Mouse (Mus musculus): ENCODE results near the gene Nf2. TPM values are rescaled to one million over a fixed set of nuclear protein-coding genes. Genes with fewer than 3 reads are reported as not detected.
A peak's percentile ranks its signal among the peaks of the same experiment; 100 is the strongest.

Gene Nf2
- polyA plus RNA-seq, 1 experiment from 2014 or later: 63.9 TPM

GRCm38 (mm10) chr11:4840942-4841526 lies 8.3 kb downstream of the Nf2 start:
- Histone ChIP-seq H3K27ac (no peak overlapping the region), H3K9ac (no peak overlapping the region), H3K36me3 (replicated peaks; ENCODE audit: control insufficient read depth, insufficient read depth) (no peaks in the 10 kb centered on the region), H3K4me1 (replicated peaks; ENCODE audit: control insufficient read depth, insufficient read depth, low read length) (no peaks in the 10 kb centered on the region), H3K4me2 (replicated peaks) (no peak overlapping the region), H3K4me3 (replicated peaks; ENCODE audit: low read length) (no peak overlapping the region), H3K27me3 (ENCODE audit: control insufficient read depth, insufficient read depth, low read length) (no peaks in the 10 kb centered on the region), H3K9me3 (ENCODE audit: control insufficient read depth, low read length) (no peaks in the 10 kb centered on the region)
- 87% methylated on average over 3 of the region's 3 CpGs for WGBS
- DNase-seq (ENCODE audit: low spot score): no peak
- no peak for ATAC-seq (ENCODE audit: low FRiP score)

- H3K4me3 ChIP-seq (replicated peaks; ENCODE audit: low read length): no peak overlapping the region
- no peak overlapping the region for H3K4me2 ChIP-seq (replicated peaks)
- no peak overlapping the region for H3K27ac ChIP-seq
- no peaks in the 10 kb centered on the region for H3K27me3 ChIP-seq (ENCODE audit: control insufficient read depth, insufficient read depth, low read length)
- H3K9ac ChIP-seq: no peak overlapping the region
- DNase-seq (ENCODE audit: low spot score) (no peak), ATAC-seq (ENCODE audit: low FRiP score) (no peak)
- 81% methylated on average over 1 of the region's 1 CpGs for WGBS
- H3K4me1 ChIP-seq (replicated peaks; ENCODE audit: control insufficient read depth, insufficient read depth, low read length): no peaks in the 10 kb centered on the region
- no peaks in the 10 kb centered on the region for H3K9me3 ChIP-seq (ENCODE audit: control insufficient read depth, low read length)
- H3K36me3 ChIP-seq (replicated peaks; ENCODE audit: control insufficient read depth, insufficient read depth): no peaks in the 10 kb centered on the region
These were observed 11.1 kb downstream of the Nf2 start for GRCm38 (mm10) chr11:4838235-4838634.

- no peak for DNase-seq (ENCODE audit: low spot score)
- Histone ChIP-seq H3K27me3 (ENCODE audit: control insufficient read depth, insufficient read depth, low read length) (no peaks in the 10 kb centered on the region), H3K4me2 (replicated peaks) (no peak overlapping the region), H3K36me3 (replicated peaks; ENCODE audit: control insufficient read depth, insufficient read depth) (no peaks in the 10 kb centered on the region), H3K9ac (no peak overlapping the region), H3K4me3 (replicated peaks; ENCODE audit: low read length) (no peak overlapping the region), H3K27ac (no peak overlapping the region), H3K4me1 (replicated peaks; ENCODE audit: control insufficient read depth, insufficient read depth, low read length) (no peaks in the 10 kb centered on the region), H3K9me3 (ENCODE audit: control insufficient read depth, low read length) (no peaks in the 10 kb centered on the region)
- ATAC-seq (ENCODE audit: low FRiP score): no peak
- WGBS: 86% methylated on average over 5 of the region's 5 CpGs
These were observed 12.0 kb downstream of the Nf2 start for GRCm38 (mm10) chr11:4837342-4837741.

GRCm38 (mm10) chr11:4836755-4837154 lies 12.6 kb downstream of the Nf2 start:
- DNase-seq (ENCODE audit: low spot score) (peak; percentile 50), ATAC-seq (ENCODE audit: low FRiP score) (no peak)
- Histone ChIP-seq H3K36me3 (replicated peaks; ENCODE audit: control insufficient read depth, insufficient read depth) (no peaks in the 10 kb centered on the region), H3K9me3 (ENCODE audit: control insufficient read depth, low read length) (no peaks in the 10 kb centered on the region), H3K27me3 (ENCODE audit: control insufficient read depth, insufficient read depth, low read length) (no peaks in the 10 kb centered on the region), H3K4me1 (replicated peaks; ENCODE audit: control insufficient read depth, insufficient read depth, low read length) (no peaks in the 10 kb centered on the region), H3K4me2 (replicated peaks) (no peak overlapping the region), H3K4me3 (replicated peaks; ENCODE audit: low read length) (no peak overlapping the region), H3K27ac (no peak overlapping the region), H3K9ac (no peak overlapping the region)
- 70% methylated on average over 6 of the region's 6 CpGs for WGBS

- Histone ChIP-seq H3K9me3 (ENCODE audit: control insufficient read depth, low read length) (no peaks in the 10 kb centered on the region), H3K9ac (no peak overlapping the region), H3K4me2 (replicated peaks) (no peak overlapping the region), H3K4me1 (replicated peaks; ENCODE audit: control insufficient read depth, insufficient read depth, low read length) (no peaks in the 10 kb centered on the region), H3K4me3 (replicated peaks; ENCODE audit: low read length) (no peak overlapping the region), H3K27me3 (ENCODE audit: control insufficient read depth, insufficient read depth, low read length) (no peaks in the 10 kb centered on the region), H3K36me3 (replicated peaks; ENCODE audit: control insufficient read depth, insufficient read depth) (no peaks in the 10 kb centered on the region), H3K27ac (no peak overlapping the region)
- WGBS: 86% methylated on average over 6 of the region's 6 CpGs
- no peak for DNase-seq (ENCODE audit: low spot score)
- no peak for ATAC-seq (ENCODE audit: low FRiP score)
These were observed 13.9 kb downstream of the Nf2 start for GRCm38 (mm10) chr11:4835436-4835835.

GRCm38 (mm10) chr11:4833295-4833939 lies 15.9 kb downstream of the Nf2 start:
- 83% methylated on average over 3 of the region's 3 CpGs for WGBS
- no peaks in the 10 kb centered on the region for H3K27me3 ChIP-seq (ENCODE audit: control insufficient read depth, insufficient read depth, low read length)
- H3K4me1 ChIP-seq (replicated peaks; ENCODE audit: control insufficient read depth, insufficient read depth, low read length): no peaks in the 10 kb centered on the region
- no peak overlapping the region for H3K4me2 ChIP-seq (replicated peaks)
- no peak overlapping the region for H3K4me3 ChIP-seq (replicated peaks; ENCODE audit: low read length)
- H3K9me3 ChIP-seq (ENCODE audit: control insufficient read depth, low read length): no peaks in the 10 kb centered on the region
- ATAC-seq (ENCODE audit: low FRiP score) (no peak), DNase-seq (ENCODE audit: low spot score) (no peak)
- H3K9ac ChIP-seq: no peak overlapping the region
- no peak overlapping the region for H3K27ac ChIP-seq
- no peaks in the 10 kb centered on the region for H3K36me3 ChIP-seq (replicated peaks; ENCODE audit: control insufficient read depth, insufficient read depth)

GRCm38 (mm10) chr11:4831066-4831465 lies 18.3 kb downstream of the Nf2 start:
- DNase-seq (ENCODE audit: low spot score): no peak
- no peak overlapping the region for H3K4me2 ChIP-seq (replicated peaks)
- no peaks in the 10 kb centered on the region for H3K9me3 ChIP-seq (ENCODE audit: control insufficient read depth, low read length)

GRCm38 (mm10) chr11:4827916-4828315 lies 21.4 kb downstream of the Nf2 start:
- no peaks in the 10 kb centered on the region for H3K36me3 ChIP-seq (replicated peaks; ENCODE audit: control insufficient read depth, insufficient read depth)
- WGBS: 79% methylated on average over 2 of the region's 2 CpGs
- DNase-seq (ENCODE audit: low spot score): no peak
- H3K4me3 ChIP-seq (replicated peaks; ENCODE audit: low read length): no peak overlapping the region
- H3K9me3 ChIP-seq (ENCODE audit: control insufficient read depth, low read length): no peaks in the 10 kb centered on the region
- H3K27ac ChIP-seq: no peak overlapping the region
- H3K27me3 ChIP-seq (ENCODE audit: control insufficient read depth, insufficient read depth, low read length): no peaks in the 10 kb centered on the region
- ATAC-seq (ENCODE audit: low FRiP score): no peak
- no peak overlapping the region for H3K4me2 ChIP-seq (replicated peaks)
- H3K4me1 ChIP-seq (replicated peaks; ENCODE audit: control insufficient read depth, insufficient read depth, low read length): no peaks in the 10 kb centered on the region
- no peak overlapping the region for H3K9ac ChIP-seq

More at GRCm38 (mm10) chr11:4831066-4831465, 18.3 kb downstream of the Nf2 start:
- no peak overlapping the region for H3K4me3 ChIP-seq (replicated peaks; ENCODE audit: low read length)
- H3K36me3 ChIP-seq (replicated peaks; ENCODE audit: control insufficient read depth, insufficient read depth): no peaks in the 10 kb centered on the region
- H3K27me3 ChIP-seq (ENCODE audit: control insufficient read depth, insufficient read depth, low read length): no peaks in the 10 kb centered on the region
- no peak for ATAC-seq (ENCODE audit: low FRiP score)
- H3K27ac ChIP-seq: no peak overlapping the region
- H3K9ac ChIP-seq: no peak overlapping the region
- no peaks in the 10 kb centered on the region for H3K4me1 ChIP-seq (replicated peaks; ENCODE audit: control insufficient read depth, insufficient read depth, low read length)

GRCm38 (mm10) chr11:4827340-4827739 lies 22.0 kb downstream of the Nf2 start:
- Histone ChIP-seq H3K9me3 (ENCODE audit: control insufficient read depth, low read length) (no peaks in the 10 kb centered on the region), H3K4me1 (replicated peaks; ENCODE audit: control insufficient read depth, insufficient read depth, low read length) (no peaks in the 10 kb centered on the region), H3K27me3 (ENCODE audit: control insufficient read depth, insufficient read depth, low read length) (no peaks in the 10 kb centered on the region), H3K4me2 (replicated peaks) (no peak overlapping the region), H3K4me3 (replicated peaks; ENCODE audit: low read length) (no peak overlapping the region), H3K27ac (no peak overlapping the region), H3K9ac (no peak overlapping the region), H3K36me3 (replicated peaks; ENCODE audit: control insufficient read depth, insufficient read depth) (no peaks in the 10 kb centered on the region)
- ATAC-seq (ENCODE audit: low FRiP score) (no peak), DNase-seq (ENCODE audit: low spot score) (no peak)

Data from hindbrain, embryonic 14.5 days (tissue).